Mouse (Mus musculus) kidney, embryonic 15.5 days (tissue): ENCODE measurements around the gene C1rl. TPM values are rescaled to one million over a fixed set of nuclear protein-coding genes. Genes with fewer than 3 reads are reported as not detected.
"Not testable (repeated sequence)": the region's sequence is repeated elsewhere in the genome, so short reads cannot be mapped to it uniquely, and the experiment has no call there.

Experiments used
- ATAC-seq: fragments of 200-750 bp; cut with Nextera tagmentation; replicated peaks from 2 replicates; pipeline ENCODE4 v1.8.0; 2017; ENCODE audit warnings: moderate TSS enrichment; ENCODE audit not compliant: low FRiP score
- H3K27ac ChIP-seq: fragments of 300-500 bp; sonication (generic); 2 replicates; pipeline ENCODE4 v1.5.1; 2015; ENCODE audit warnings: mild to moderate bottlenecking, inconsistent platforms
- H3K27me3 ChIP-seq: fragments of 300-500 bp; sonication (generic); 2 replicates; pipeline ENCODE4 v1.6.1; 2015; ENCODE audit warnings: inconsistent platforms
- H3K36me3 ChIP-seq: fragments of 300-500 bp; sonication (generic); 2 replicates; pipeline ENCODE4 v1.6.1; 2015; ENCODE audit warnings: inconsistent platforms
- H3K4me1 ChIP-seq: fragments of 300-500 bp; sonication (generic); 2 replicates; pipeline ENCODE4 v1.6.1; 2015; ENCODE audit warnings: inconsistent platforms
- H3K4me2 ChIP-seq: fragments of 300-500 bp; sonication (generic); 2 replicates; pipeline ENCODE4 v1.6.1; 2015; ENCODE audit warnings: moderate library complexity, mild to moderate bottlenecking, inconsistent platforms
- H3K4me3 ChIP-seq: fragments of 300-500 bp; sonication (generic); replicated peaks from 2 replicates; pipeline ENCODE4 v1.5.1; 2015; ENCODE audit warnings: mild to moderate bottlenecking, inconsistent platforms
- H3K9ac ChIP-seq: fragments of 300-500 bp; sonication (generic); 2 replicates; pipeline ENCODE4 v1.6.1; 2015; ENCODE audit warnings: mild to moderate bottlenecking, inconsistent platforms
- H3K9me3 ChIP-seq: fragments of 300-500 bp; sonication (generic); replicated peaks from 2 replicates; pipeline ENCODE4 v1.6.1; 2016; ENCODE audit warnings: inconsistent platforms
- WGBS: fragments of 180-500 bp; shearing (Covaris S2); methylation state at CpG from one replicate; pipeline ENCODE4 v1.1.7; 2015; ENCODE audit warnings: mixed read lengths; 5-methylcytosine and 5-hydroxymethylcytosine counted together
- polyA plus RNA-seq: library from polyadenylated mRNA; unstranded; fragments of >200 nt; fragmentation: Nextera tagmentation; extraction: Ambion mirVana; gene quantifications from 2 replicates; pipeline ENCODE4 v1.2.1, GENCODE M21; 2015

The C1rl gene
- polyA plus RNA-seq, 1 experiment from 2014 or later = 2.0 TPM

GRCm38 (mm10) chr6:124517733-124518132, 24.8 kb downstream of the C1rl start:
- H3K36me3 ChIP-seq, ATAC-seq, H3K9ac ChIP-seq, H3K9me3 ChIP-seq, H3K4me2 ChIP-seq, H3K27ac ChIP-seq, H3K27me3 ChIP-seq, H3K4me3 ChIP-seq, H3K4me1 ChIP-seq: not testable (repeated sequence)
- 96% methylated on average over 4 of the region's 4 CpGs for WGBS

GRCm38 (mm10) chr6:124522082-124522481, 29.2 kb downstream of the C1rl start:
- not testable (repeated sequence) for H3K4me3 ChIP-seq, H3K9ac ChIP-seq
- 82% methylated on average over 7 of the region's 7 CpGs for WGBS

GRCm38 (mm10) chr6:124527881-124528280, 35.0 kb downstream of the C1rl start:
- Histone ChIP-seq H3K27me3 (no peaks in the 10 kb centered on the region), H3K4me2 (no peak overlapping the region), H3K9ac (no peak overlapping the region), H3K4me3 (no peak overlapping the region), H3K4me1 (no peaks in the 10 kb centered on the region), H3K9me3 (no peaks in the 10 kb centered on the region), H3K27ac (no peak overlapping the region), H3K36me3 (no peaks in the 10 kb centered on the region)
- 83% methylated on average over 3 of the region's 3 CpGs for WGBS
- no peak for ATAC-seq

More at GRCm38 (mm10) chr6:124522082-124522481, 29.2 kb downstream of the C1rl start:
- ATAC-seq, H3K9me3 ChIP-seq, H3K36me3 ChIP-seq, H3K27ac ChIP-seq, H3K4me2 ChIP-seq, H3K27me3 ChIP-seq, H3K4me1 ChIP-seq: not testable (repeated sequence)

- Histone ChIP-seq H3K27ac (no peak overlapping the region), H3K9me3 (no peaks in the 10 kb centered on the region), H3K4me2 (no peak overlapping the region), H3K4me3 (no peak overlapping the region), H3K27me3 (no peaks in the 10 kb centered on the region), H3K9ac (no peak overlapping the region), H3K4me1 (no peaks in the 10 kb centered on the region), H3K36me3 (no peaks in the 10 kb centered on the region)
- no peak for ATAC-seq
- 86% methylated on average over 8 of the region's 8 CpGs for WGBS
These were observed 38.2 kb downstream of the C1rl start for GRCm38 (mm10) chr6:124531077-124531476.

GRCm38 (mm10) chr6:124536125-124536829, 43.4 kb downstream of the C1rl start:
- not testable (repeated sequence) for H3K27ac ChIP-seq, H3K9ac ChIP-seq, ATAC-seq, H3K36me3 ChIP-seq, H3K9me3 ChIP-seq, H3K4me2 ChIP-seq, H3K27me3 ChIP-seq, H3K4me3 ChIP-seq, H3K4me1 ChIP-seq
- 71% methylated on average over 8 of the region's 8 CpGs for WGBS

GRCm38 (mm10) chr6:124541176-124541575, 48.3 kb downstream of the C1rl start:
- H3K9ac ChIP-seq, H3K27ac ChIP-seq, H3K4me2 ChIP-seq, H3K4me3 ChIP-seq, H3K27me3 ChIP-seq, H3K36me3 ChIP-seq, ATAC-seq, H3K4me1 ChIP-seq, H3K9me3 ChIP-seq: not testable (repeated sequence)
- 86% methylated on average over 2 of the region's 2 CpGs for WGBS

GRCm38 (mm10) chr6:124542284-124542683, 49.4 kb downstream of the C1rl start, which contains the start of gene C1s1:
TSS of gene C1s1 (minus strand) at chr6:124542359.
- peak; percentile 90 for ATAC-seq
- H3K9me3 ChIP-seq, H3K9ac ChIP-seq, H3K4me3 ChIP-seq, H3K36me3 ChIP-seq, H3K27me3 ChIP-seq, H3K4me2 ChIP-seq, H3K4me1 ChIP-seq, H3K27ac ChIP-seq: not testable (repeated sequence)
- WGBS = 0% methylated on average over 1 of the region's 1 CpGs

GRCm38 (mm10) chr6:124544466-124544865, 51.6 kb downstream of the C1rl start:
- no peak overlapping the region for H3K4me3 ChIP-seq
- no peak for ATAC-seq
- WGBS = 87% methylated on average over 5 of the region's 6 CpGs
- no peaks in the 10 kb centered on the region for H3K36me3 ChIP-seq
- H3K9me3 ChIP-seq = no peaks in the 10 kb centered on the region
- no peak overlapping the region for H3K27ac ChIP-seq
- no peak overlapping the region for H3K4me2 ChIP-seq
- H3K9ac ChIP-seq = no peak overlapping the region
- no peaks in the 10 kb centered on the region for H3K27me3 ChIP-seq
- no peaks in the 10 kb centered on the region for H3K4me1 ChIP-seq

GRCm38 (mm10) chr6:124545425-124545824, 52.5 kb downstream of the C1rl start:
- Histone ChIP-seq H3K27ac (no peak overlapping the region), H3K27me3 (no peaks in the 10 kb centered on the region), H3K4me1 (no peaks in the 10 kb centered on the region), H3K4me2 (no peak overlapping the region), H3K9ac (no peak overlapping the region), H3K4me3 (no peak overlapping the region), H3K36me3 (no peaks in the 10 kb centered on the region), H3K9me3 (0 out of 2 replicates have a peak, but pooled peaks cover under 1% of the 10 kb centered on the region)
- 83% methylated on average over 2 of the region's 2 CpGs for WGBS
- no peak for ATAC-seq

GRCm38 (mm10) chr6:124547979-124548378, 55.1 kb downstream of the C1rl start:
- 77% methylated on average over 3 of the region's 3 CpGs for WGBS
- H3K9me3 ChIP-seq = peaks cover 12% of the 10 kb centered on the region
- not testable (repeated sequence) for H3K27me3 ChIP-seq, H3K4me1 ChIP-seq, H3K9ac ChIP-seq, H3K27ac ChIP-seq, H3K4me3 ChIP-seq, H3K4me2 ChIP-seq, ATAC-seq, H3K36me3 ChIP-seq

GRCm38 (mm10) chr6:124549023-124549550, 56.2 kb downstream of the C1rl start:
- ATAC-seq = no peak
- Histone ChIP-seq H3K9ac (no peak overlapping the region), H3K27ac (no peak overlapping the region), H3K4me3 (no peak overlapping the region), H3K4me1 (no peaks in the 10 kb centered on the region), H3K9me3 (peaks cover 12% of the 10 kb centered on the region), H3K4me2 (no peak overlapping the region), H3K27me3 (no peaks in the 10 kb centered on the region), H3K36me3 (no peaks in the 10 kb centered on the region)
- WGBS = 84% methylated on average over 3 of the region's 3 CpGs

- Histone ChIP-seq H3K4me1 (no peaks in the 10 kb centered on the region), H3K9me3 (peaks cover 12% of the 10 kb centered on the region), H3K36me3 (no peaks in the 10 kb centered on the region), H3K27ac (no peak overlapping the region), H3K4me3 (no peak overlapping the region), H3K27me3 (no peaks in the 10 kb centered on the region), H3K9ac (no peak overlapping the region), H3K4me2 (no peak overlapping the region)
- no peak for ATAC-seq
- 73% methylated on average over 22 of the region's 22 CpGs for WGBS
These were observed 59.9 kb downstream of the C1rl start for GRCm38 (mm10) chr6:124552766-124553165.

- peaks cover 11% of the 10 kb centered on the region for H3K9me3 ChIP-seq
- not testable (repeated sequence) for H3K36me3 ChIP-seq, H3K27ac ChIP-seq, ATAC-seq, H3K27me3 ChIP-seq, H3K4me2 ChIP-seq, H3K4me3 ChIP-seq, H3K9ac ChIP-seq, H3K4me1 ChIP-seq
- 68% methylated on average over 2 of the region's 2 CpGs for WGBS
These were observed 63.0 kb downstream of the C1rl start for GRCm38 (mm10) chr6:124555956-124556355.
